Mouse (Mus musculus) frontal cortex, postnatal 10 days (tissue): ENCODE data around the gene Best1.
A peak's percentile ranks its signal among the peaks of the same experiment; 100 is the strongest.

Experiments
- DNase-seq, 2 experiments: peaks; one replicate each; pipeline ENCODE4 v3.0.0; 2022; ENCODE audit warnings: low spot score in 2 of 2, mixed read lengths in 1 of 2

Gene Best1

GRCm38 (mm10) chr19:10022414-10023303, 21.2 kb upstream of the Best1 start:
- peak; percentile 28 to 58 for DNase-seq

GRCm38 (mm10) chr19:10021981-10022380, 20.5 kb upstream of the Best1 start:
- peak in 1 of 2 experiments; percentile 8 for DNase-seq

GRCm38 (mm10) chr19:10019214-10019760, 17.9 kb upstream of the Best1 start:
- DNase-seq, result no peak

GRCm38 (mm10) chr19:10018527-10018818, 17.0 kb upstream of the Best1 start:
- DNase-seq, result no peak

- peak; percentile 75 to 82 for DNase-seq
These were observed 16.4 kb upstream of the Best1 start for GRCm38 (mm10) chr19:10017637-10018526.

- no peak for DNase-seq
These were observed 14.7 kb upstream of the Best1 start for GRCm38 (mm10) chr19:10016151-10016550.

GRCm38 (mm10) chr19:10015442-10015841, 14.0 kb upstream of the Best1 start:
- DNase-seq, result no peak

- no peak for DNase-seq
These were observed 13.4 kb upstream of the Best1 start for GRCm38 (mm10) chr19:10014824-10015223.

GRCm38 (mm10) chr19:10013913-10014312, 12.5 kb upstream of the Best1 start:
- no peak for DNase-seq

- no peak for DNase-seq
These were observed 11.9 kb upstream of the Best1 start for GRCm38 (mm10) chr19:10013348-10013747.

- no peak for DNase-seq
These were observed 11.4 kb upstream of the Best1 start for GRCm38 (mm10) chr19:10012827-10013278.

- DNase-seq, result no peak
These were observed 10.0 kb upstream of the Best1 start for GRCm38 (mm10) chr19:10011408-10011807.

GRCm38 (mm10) chr19:10003696-10004095, 2.3 kb upstream of the Best1 start:
- DNase-seq, result no peak

GRCm38 (mm10) chr19:10000330-10000729, 1.1 kb downstream of the Best1 start:
- DNase-seq, result no peak

- no peak for DNase-seq
These were observed 2.5 kb downstream of the Best1 start for GRCm38 (mm10) chr19:9998736-9999486.

GRCm38 (mm10) chr19:9998063-9998416, 3.4 kb downstream of the Best1 start:
- DNase-seq, result no peak

- DNase-seq, result no peak
These were observed 4.0 kb downstream of the Best1 start for GRCm38 (mm10) chr19:9997204-9998062.

- DNase-seq, result peak; percentile 77 to 79
These were observed 8.3 kb downstream of the Best1 start for GRCm38 (mm10) chr19:9993036-9993656.

- DNase-seq, result no peak
These were observed 9.1 kb downstream of the Best1 start for GRCm38 (mm10) chr19:9992011-9992958.
